Mouse (Mus musculus): ENCODE measurements at regions not wholly inside any gene's neighbourhood (a gene's known extent, or its start where the extent isn't known, plus 50 kb on each side); places are given as distances from the start of the nearest gene placed in this dataset.

GRCm38 (mm10) chr1:91611281-91611680 lies 70.9 kb downstream of the Asb1 start:
- Histone ChIP-seq H3K9ac (replicated peaks; ENCODE audit: low read depth, low read length) (no peak overlapping the region), H3K27ac (ENCODE audit: low read depth) (no peak overlapping the region), H3K4me2 (ENCODE audit: low read depth, low read length) (no peak overlapping the region), H3K27me3 (ENCODE audit: control insufficient read depth, insufficient read depth, low read length) (no peaks in the 10 kb centered on the region), H3K9me3 (replicated peaks; ENCODE audit: control insufficient read depth, low read length) (no peaks in the 10 kb centered on the region), H3K4me1 (ENCODE audit: control insufficient read depth, insufficient read depth) (peaks cover 8% of the 10 kb centered on the region; the same call in 1 of the 2 replicates), H3K4me3 (ENCODE audit: low read depth, low read length) (no peak overlapping the region), H3K36me3 (replicated peaks; ENCODE audit: control insufficient read depth, insufficient read depth, low read length) (no peaks in the 10 kb centered on the region)
- ATAC-seq (ENCODE audit: insufficient read depth, low read depth): no peak
- TF ChIP-seq EP300 (IDR thresholded peaks at IDR 0.05; ENCODE audit: low read depth): no peak
- no peak for TF ChIP-seq CTCF (IDR thresholded peaks at IDR 0.05; ENCODE audit: low read depth)
- no peak for DNase-seq (ENCODE audit: low spot score)
- 42% methylated on average over 13 of the region's 13 CpGs for WGBS

GRCm38 (mm10) chr1:91611694-91612093 lies 71.3 kb downstream of the Asb1 start:
- no peak overlapping the region for H3K27ac ChIP-seq (ENCODE audit: low read depth)
- H3K4me1 ChIP-seq (ENCODE audit: control insufficient read depth, insufficient read depth): peaks cover 8% of the 10 kb centered on the region; the same call in 1 of the 2 replicates
- 43% methylated on average over 16 of the region's 16 CpGs for WGBS
- ATAC-seq (ENCODE audit: insufficient read depth, low read depth) (no peak), DNase-seq (ENCODE audit: low spot score) (no peak)
- no peak overlapping the region for H3K4me2 ChIP-seq (ENCODE audit: low read depth, low read length)
- H3K27me3 ChIP-seq (ENCODE audit: control insufficient read depth, insufficient read depth, low read length): no peaks in the 10 kb centered on the region
- H3K9me3 ChIP-seq (replicated peaks; ENCODE audit: control insufficient read depth, low read length): no peaks in the 10 kb centered on the region
- H3K36me3 ChIP-seq (replicated peaks; ENCODE audit: control insufficient read depth, insufficient read depth, low read length): no peaks in the 10 kb centered on the region
- TF ChIP-seq EP300 (IDR thresholded peaks at IDR 0.05; ENCODE audit: low read depth) (no peak), CTCF (IDR thresholded peaks at IDR 0.05; ENCODE audit: low read depth) (no peak)
- no peak overlapping the region for H3K4me3 ChIP-seq (ENCODE audit: low read depth, low read length)
- H3K9ac ChIP-seq (replicated peaks; ENCODE audit: low read depth, low read length): no peak overlapping the region

GRCm38 (mm10) chr1:91612912-91613311 lies 72.6 kb downstream of the Asb1 start:
- H3K9ac ChIP-seq (replicated peaks; ENCODE audit: low read depth, low read length): no peak overlapping the region
- no peak overlapping the region for H3K4me2 ChIP-seq (ENCODE audit: low read depth, low read length)
- 49% methylated on average over 3 of the region's 3 CpGs for WGBS
- no peaks in the 10 kb centered on the region for H3K36me3 ChIP-seq (replicated peaks; ENCODE audit: control insufficient read depth, insufficient read depth, low read length)
- DNase-seq (ENCODE audit: low spot score) (no peak), ATAC-seq (ENCODE audit: insufficient read depth, low read depth) (no peak)
- H3K27ac ChIP-seq (ENCODE audit: low read depth): no peak overlapping the region
- H3K27me3 ChIP-seq (ENCODE audit: control insufficient read depth, insufficient read depth, low read length): no peaks in the 10 kb centered on the region
- H3K9me3 ChIP-seq (replicated peaks; ENCODE audit: control insufficient read depth, low read length): no peaks in the 10 kb centered on the region
- no peak overlapping the region for H3K4me3 ChIP-seq (ENCODE audit: low read depth, low read length)
- TF ChIP-seq EP300 (IDR thresholded peaks at IDR 0.05; ENCODE audit: low read depth): no peak
- no peak for TF ChIP-seq CTCF (IDR thresholded peaks at IDR 0.05; ENCODE audit: low read depth)
- peaks cover 8% of the 10 kb centered on the region; the same call in 1 of the 2 replicates for H3K4me1 ChIP-seq (ENCODE audit: control insufficient read depth, insufficient read depth)

DNA sequence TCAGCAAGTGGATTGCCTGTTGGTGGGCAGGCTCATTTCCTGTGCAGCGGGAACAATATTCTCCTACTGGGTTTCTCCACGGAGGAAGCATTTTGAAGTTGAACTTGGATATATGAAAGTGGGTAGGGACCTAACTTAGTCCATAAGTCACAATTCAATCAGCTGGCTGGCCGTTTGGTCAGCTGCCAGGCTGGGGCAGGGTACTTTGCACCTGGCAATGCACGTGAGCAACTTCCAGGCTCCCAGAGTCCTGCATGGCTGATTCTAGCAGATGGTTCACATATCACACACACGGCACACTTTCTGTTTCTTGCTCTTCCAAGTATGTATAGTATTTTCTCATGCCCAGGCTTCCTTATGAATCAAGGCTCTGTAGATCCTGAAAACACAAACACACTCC lies 75.1 kb downstream of the Asb1 start:
- H3K9me3 ChIP-seq (replicated peaks; ENCODE audit: control insufficient read depth, low read length): no peaks in the 10 kb centered on the region
- WGBS: 59% methylated on average over 5 of the region's 5 CpGs
- no peak overlapping the region for H3K4me3 ChIP-seq (ENCODE audit: low read depth, low read length)
- ATAC-seq (ENCODE audit: insufficient read depth, low read depth): no peak
- no peak for DNase-seq (ENCODE audit: low spot score)
- H3K4me2 ChIP-seq (ENCODE audit: low read depth, low read length): no peak overlapping the region
- H3K9ac ChIP-seq (replicated peaks; ENCODE audit: low read depth, low read length): no peak overlapping the region
- H3K27ac ChIP-seq (ENCODE audit: low read depth): no peak overlapping the region
- H3K27me3 ChIP-seq (ENCODE audit: control insufficient read depth, insufficient read depth, low read length): no peaks in the 10 kb centered on the region
- H3K4me1 ChIP-seq (ENCODE audit: control insufficient read depth, insufficient read depth): peaks cover 8% of the 10 kb centered on the region; the same call in 1 of the 2 replicates
- H3K36me3 ChIP-seq (replicated peaks; ENCODE audit: control insufficient read depth, insufficient read depth, low read length): no peaks in the 10 kb centered on the region
- no peak for TF ChIP-seq CTCF (IDR thresholded peaks at IDR 0.05; ENCODE audit: low read depth)
- TF ChIP-seq EP300 (IDR thresholded peaks at IDR 0.05; ENCODE audit: low read depth): no peak

- Histone ChIP-seq H3K4me2 (ENCODE audit: low read depth, low read length) (no peak overlapping the region), H3K9ac (replicated peaks; ENCODE audit: low read depth, low read length) (no peak overlapping the region), H3K4me3 (ENCODE audit: low read depth, low read length) (no peak overlapping the region), H3K27me3 (ENCODE audit: control insufficient read depth, insufficient read depth, low read length) (no peaks in the 10 kb centered on the region), H3K27ac (ENCODE audit: low read depth) (no peak overlapping the region), H3K36me3 (replicated peaks; ENCODE audit: control insufficient read depth, insufficient read depth, low read length) (no peaks in the 10 kb centered on the region), H3K9me3 (replicated peaks; ENCODE audit: control insufficient read depth, low read length) (no peaks in the 10 kb centered on the region), H3K4me1 (ENCODE audit: control insufficient read depth, insufficient read depth) (peaks cover 8% of the 10 kb centered on the region; the same call in 1 of the 2 replicates)
- ATAC-seq (ENCODE audit: insufficient read depth, low read depth) (no peak), DNase-seq (ENCODE audit: low spot score) (no peak)
- WGBS: 76% methylated on average over 14 of the region's 14 CpGs
- TF ChIP-seq CTCF (IDR thresholded peaks at IDR 0.05; ENCODE audit: low read depth) (no peak), EP300 (IDR thresholded peaks at IDR 0.05; ENCODE audit: low read depth) (no peak)
Observed at GRCm38 (mm10) chr1:91618527-91619135, 78.3 kb downstream of the Asb1 start.

DNA sequence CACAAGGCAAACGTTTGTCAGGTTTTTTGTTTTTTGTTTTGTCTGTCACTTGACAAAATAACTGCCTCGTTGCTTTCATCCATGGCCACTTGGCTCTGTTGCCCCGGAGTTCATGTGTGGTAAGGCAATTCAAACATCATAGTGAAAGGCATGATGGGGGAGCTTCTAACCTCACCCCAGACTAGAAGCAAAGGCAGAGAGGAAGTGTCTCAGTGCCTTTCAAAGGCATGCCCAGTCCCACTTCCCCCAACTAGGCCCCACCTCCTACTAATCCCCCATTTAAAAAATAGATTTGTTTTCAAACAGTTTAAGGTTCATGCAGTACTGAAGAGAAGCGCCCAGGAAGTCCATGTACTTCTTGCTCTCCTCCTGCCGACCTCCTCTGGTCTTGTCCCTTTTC lies 80.8 kb downstream of the Asb1 start:
- no peak overlapping the region for H3K4me3 ChIP-seq (ENCODE audit: low read depth, low read length)
- TF ChIP-seq CTCF (IDR thresholded peaks at IDR 0.05; ENCODE audit: low read depth) (no peak), EP300 (IDR thresholded peaks at IDR 0.05; ENCODE audit: low read depth) (no peak)
- no peaks in the 10 kb centered on the region for H3K36me3 ChIP-seq (replicated peaks; ENCODE audit: control insufficient read depth, insufficient read depth, low read length)
- H3K27ac ChIP-seq (ENCODE audit: low read depth): no peak overlapping the region
- H3K27me3 ChIP-seq (ENCODE audit: control insufficient read depth, insufficient read depth, low read length): 0 out of 2 replicates have a peak, but pooled peaks cover 2% of the 10 kb centered on the region
- H3K9me3 ChIP-seq (replicated peaks; ENCODE audit: control insufficient read depth, low read length): no peaks in the 10 kb centered on the region
- WGBS: 68% methylated on average over 5 of the region's 5 CpGs
- no peak overlapping the region for H3K4me2 ChIP-seq (ENCODE audit: low read depth, low read length)
- no peak overlapping the region for H3K9ac ChIP-seq (replicated peaks; ENCODE audit: low read depth, low read length)
- no peak for ATAC-seq (ENCODE audit: insufficient read depth, low read depth)
- no peak for DNase-seq (ENCODE audit: low spot score)
- H3K4me1 ChIP-seq (ENCODE audit: control insufficient read depth, insufficient read depth): no peaks in the 10 kb centered on the region; the same call in 1 of the 2 replicates
